Mouse (Mus musculus) gastrocnemius, adult 18-20 months (tissue): ENCODE results near the gene Robo2. TPM values are rescaled to one million over a fixed set of nuclear protein-coding genes. Genes with fewer than 3 reads are reported as not detected.

Experiments
- DNase-seq: peaks from one replicate; pipeline ENCODE4 v3.0.0; 2021; ENCODE audit warnings: low spot score
- total RNA-seq, 2 experiments: library from RNA; stranded (reverse); gene quantifications; 2 replicates each; pipeline ENCODE4 v1.2.3; 2021

The Robo2 gene
- total RNA-seq, 2 experiments from 2014 or later, result 0.21 to 0.85 TPM

DNA sequence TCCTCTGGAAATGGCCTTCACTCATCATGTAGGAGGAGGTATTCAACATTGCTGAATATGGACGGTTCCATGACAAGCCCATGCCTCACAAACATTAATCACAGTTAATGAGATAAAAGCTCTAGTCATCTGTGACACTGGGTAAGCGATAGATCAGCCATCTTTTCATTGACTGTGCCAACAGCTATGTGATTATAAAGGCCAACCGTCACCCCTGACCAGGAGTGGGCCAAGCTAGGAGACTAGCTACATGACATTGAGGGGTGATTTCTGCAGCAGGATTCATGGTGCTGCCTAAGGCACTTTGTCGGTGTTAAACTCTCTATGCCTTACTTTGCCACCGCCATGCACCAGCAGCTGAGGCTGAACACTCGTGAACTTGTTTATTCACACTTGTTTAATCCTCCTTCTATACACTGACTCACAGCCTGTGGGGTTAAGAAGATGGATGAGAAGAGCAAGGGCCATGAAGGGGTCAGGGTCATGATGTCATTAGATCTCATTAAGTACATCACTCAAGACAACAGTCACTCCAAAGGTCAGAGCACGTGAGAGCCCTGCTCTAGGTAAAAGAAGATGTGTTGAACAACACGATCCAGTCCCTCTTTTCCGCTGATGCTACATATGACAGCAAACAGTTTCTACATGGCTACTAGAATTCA lies 72.5 kb downstream of the Robo2 start:
- no peak for DNase-seq

DNA sequence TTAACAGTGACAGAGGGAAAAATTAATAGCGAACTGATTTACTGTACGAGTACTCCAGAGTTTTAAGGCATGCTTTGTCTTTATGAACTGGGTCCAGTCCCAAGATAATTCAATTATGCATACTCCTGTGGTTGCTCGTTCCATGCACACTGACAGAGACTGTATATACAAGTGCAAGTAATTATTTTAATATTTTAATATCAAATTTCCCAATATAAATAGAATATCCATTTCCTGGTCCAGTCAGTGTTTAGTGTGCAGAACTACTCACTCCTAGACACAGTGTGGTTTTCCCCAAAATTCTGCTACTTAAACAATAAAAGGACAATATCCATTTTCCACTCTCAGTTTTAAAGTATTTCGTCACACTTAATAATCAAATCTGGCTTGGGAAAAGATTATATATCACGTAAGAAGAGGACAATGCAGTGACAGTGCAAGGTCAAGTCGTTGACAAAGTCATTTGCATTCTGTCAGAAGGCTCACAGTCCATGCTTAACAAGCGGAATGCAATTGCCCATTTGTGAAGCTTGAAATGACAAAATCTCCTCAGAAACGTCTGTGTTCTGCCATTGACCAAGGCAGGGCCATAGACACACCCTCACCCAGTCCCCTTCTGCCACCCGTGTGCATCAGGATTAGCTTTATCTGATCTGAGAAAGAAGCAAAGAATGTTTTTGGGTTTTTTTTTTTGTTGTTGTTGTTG lies 89.8 kb downstream of the Robo2 start:
- DNase-seq, result no peak

DNA sequence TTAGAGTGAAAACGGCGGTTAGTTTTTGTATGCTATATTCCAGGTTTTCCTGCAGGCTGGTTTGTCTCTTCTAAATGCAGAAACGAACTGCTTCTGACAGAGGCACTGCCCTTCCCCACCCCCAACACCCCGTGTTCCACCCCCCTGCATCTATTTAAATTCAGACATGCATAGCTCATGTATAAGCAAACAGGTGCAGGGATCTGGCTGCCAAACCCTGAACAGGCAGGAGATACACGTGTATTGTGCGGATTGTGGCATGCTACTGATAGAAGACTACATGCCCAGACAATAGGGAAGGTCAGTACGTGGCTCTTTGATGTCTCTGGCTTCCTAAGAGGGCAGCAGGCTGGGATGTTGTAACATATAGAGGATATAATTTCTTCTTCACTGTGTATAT lies 95.5 kb downstream of the Robo2 start:
- no peak for DNase-seq

DNA sequence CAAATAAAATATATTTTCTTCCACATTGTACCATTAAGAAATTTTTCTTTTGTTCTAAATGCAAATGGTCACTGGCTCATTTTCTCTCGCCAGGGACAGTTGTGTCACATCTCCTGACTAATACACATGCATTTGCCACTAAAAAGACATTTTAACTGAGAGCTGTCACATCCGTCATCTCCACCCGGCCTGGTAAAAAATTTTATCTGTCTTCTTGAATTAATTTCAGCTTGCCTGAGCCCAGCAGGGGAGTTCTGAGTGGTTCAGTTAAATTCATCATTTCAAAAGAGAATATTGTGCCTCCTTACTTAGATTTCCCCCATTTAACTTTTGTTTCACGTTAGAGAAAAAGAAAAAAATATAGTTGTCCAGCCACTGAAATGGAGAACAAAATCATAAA lies 98.4 kb downstream of the Robo2 start:
- no peak for DNase-seq

DNA sequence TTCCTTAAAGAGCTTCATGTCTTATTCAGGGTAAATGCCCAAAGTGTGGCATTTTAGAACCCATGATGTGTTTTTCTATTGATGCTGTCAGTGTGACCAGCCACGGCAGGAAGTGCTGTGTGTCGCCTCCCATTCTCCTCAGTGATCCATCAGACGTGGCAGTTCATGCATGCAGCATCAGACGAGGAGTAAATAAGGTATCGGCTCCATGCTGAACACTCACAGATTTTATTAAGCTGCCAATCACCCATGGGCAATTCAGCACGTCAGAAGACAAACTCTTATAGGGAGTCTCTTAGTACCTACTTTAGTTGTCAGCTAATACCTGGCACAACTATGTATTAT lies 104.1 kb downstream of the Robo2 start:
- no peak for DNase-seq

DNA sequence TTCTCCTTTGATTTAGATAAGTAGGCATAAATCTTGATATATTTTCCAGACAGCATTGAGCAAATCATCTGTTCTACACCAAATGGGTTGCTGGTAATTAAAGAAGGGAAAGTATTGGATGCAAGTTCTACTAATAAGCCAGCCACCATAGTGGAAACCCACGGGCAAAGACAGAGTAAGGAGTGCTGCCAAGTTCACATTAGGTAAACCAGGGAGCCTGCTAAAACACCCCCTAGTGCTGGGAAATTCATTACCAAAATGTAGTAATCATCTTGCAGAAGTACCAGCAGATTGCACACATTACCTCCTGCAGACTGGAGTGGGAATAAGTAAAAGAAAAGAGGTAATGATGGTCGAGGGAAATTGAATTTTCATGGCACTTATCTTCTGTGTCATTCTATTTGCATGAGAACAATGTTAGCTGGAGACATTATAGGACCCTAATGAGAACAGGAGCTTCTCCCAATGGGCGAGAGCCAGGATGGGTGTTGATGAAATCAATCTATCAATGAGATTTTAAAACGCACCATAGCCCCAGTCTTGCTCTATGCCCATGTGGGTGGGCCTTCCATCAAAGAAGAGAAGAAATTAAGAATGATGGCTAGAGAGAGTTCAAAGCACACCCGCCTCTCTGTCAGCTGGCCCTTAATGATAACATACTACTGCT lies 104.6 kb downstream of the Robo2 start:
- no peak for DNase-seq

DNA sequence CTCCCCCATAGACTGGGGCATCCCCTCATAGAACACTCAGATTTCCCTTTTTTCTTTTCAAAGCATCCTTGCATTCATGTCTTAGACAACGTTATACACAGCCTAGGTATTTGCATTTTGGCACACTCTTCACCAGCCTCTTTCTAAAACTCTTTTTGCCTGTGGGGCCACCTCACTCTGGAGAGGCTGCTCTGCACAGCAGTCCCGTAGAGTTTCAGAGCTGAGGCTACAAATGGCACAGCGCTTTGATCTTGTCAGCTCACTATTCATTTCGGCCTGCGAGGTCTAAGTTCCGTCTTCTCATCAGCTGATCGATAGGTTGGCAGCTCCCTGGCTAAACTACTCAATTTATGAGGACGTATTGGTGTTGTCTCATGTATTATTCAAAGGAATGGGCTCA lies 123.7 kb downstream of the Robo2 start:
- no peak for DNase-seq

DNA sequence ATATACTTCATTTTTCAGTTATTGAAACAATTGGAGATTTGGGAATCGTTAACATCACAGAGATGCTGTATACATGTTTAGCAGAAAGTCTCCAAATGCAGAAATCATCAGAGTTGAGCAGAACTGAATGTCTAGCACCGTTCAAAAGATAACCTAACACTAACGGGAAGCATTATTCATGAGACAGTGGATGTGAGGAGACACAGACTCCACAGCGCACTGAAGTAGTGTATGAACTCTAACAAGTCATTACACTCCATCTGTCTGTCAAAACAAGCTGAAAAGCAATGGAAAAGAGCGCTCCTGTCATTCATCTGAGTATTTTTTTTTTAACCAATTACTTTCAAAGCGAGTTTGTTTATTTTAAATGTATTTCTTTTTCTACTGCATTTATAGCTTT lies 129.1 kb downstream of the Robo2 start:
- no peak for DNase-seq

DNA sequence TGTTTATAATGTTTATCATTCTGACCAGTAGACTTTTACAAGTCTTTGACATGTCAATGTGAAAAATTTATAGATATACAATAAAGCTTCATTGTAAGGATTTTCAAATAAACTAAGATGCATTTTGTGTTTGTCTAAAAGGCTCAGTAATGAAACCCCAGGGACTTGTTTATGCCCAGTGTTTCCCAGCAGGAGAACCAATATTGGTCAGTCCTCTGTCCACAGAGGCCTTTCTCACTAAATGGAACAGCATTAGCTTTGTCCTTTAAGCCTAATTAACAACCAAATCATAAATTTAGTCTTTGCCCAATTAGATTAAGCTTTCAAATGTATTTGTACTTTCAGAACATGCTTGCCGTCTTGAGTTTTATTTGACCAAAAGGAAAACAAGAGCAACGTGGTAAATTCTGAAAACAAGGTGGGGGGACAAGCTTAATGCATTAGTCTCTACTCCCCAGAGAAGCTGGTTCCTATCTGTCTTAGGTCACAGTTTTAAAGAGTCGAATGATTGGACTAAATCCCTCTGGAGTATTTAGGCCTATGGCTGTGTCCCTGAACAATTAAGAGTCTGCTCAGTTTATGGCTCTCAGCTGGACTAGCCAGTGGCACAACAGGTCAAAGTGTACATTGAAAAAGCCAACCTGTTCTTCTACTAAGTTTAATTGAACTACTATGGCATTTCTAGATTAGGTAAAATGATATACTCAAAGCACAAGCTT lies 134.6 kb downstream of the Robo2 start:
- DNase-seq, result no peak

DNA sequence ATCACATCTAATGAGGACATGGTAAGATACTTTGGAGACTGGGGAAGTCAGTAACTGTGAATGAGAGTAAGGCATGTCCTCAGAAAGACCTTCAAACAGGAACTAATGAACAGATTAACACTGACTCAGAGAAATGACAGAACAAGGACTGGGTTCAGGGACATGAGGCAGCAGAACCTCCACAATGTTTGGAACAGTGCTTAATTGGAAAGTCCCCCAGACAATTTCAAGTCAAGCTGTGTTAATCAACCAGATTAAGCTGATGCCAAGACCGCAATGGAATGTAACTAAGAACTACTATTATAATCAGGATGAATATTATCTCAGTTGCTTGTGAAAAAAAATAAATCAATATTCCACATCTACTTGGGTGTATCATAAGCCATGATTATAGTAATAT lies 137.0 kb downstream of the Robo2 start:
- DNase-seq, result no peak

DNA sequence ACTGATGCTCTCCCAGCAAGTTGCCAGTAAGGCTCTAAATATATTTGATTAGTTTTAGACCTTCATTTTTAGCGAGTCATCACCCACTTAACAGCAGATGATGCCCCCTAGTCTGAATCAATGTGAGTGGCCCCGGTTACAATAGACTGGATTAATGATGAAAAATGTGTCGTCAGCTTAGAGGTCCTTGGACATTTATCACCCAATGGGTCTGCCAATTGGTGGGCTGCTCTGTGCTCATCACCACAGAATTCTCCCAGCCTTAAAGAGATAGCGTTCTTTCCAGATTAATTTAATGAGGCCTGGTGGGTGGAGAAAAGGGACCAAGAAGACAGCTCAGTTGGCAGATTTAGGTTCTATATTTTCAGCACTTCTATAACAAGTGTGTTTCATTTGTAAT lies 138.6 kb downstream of the Robo2 start:
- DNase-seq, result no peak

DNA sequence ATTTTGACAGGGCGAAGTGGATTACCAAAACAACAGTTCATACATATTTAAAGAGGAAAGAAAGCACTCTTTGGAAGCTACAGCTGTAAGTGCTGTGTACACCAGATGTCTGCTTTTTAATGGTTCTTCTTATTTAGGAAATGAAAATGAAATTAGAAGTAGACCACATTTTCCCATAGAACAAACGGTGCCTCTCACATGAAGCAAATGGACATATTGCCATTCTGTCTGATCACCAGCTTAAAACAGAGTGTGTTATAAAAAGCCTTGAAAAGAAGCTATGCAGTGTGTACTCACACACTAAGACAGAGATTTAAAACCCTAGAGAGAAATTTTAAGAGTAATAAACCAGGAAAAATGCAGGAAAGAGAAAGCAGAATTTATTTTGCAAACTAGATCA lies 153.4 kb downstream of the Robo2 start:
- DNase-seq, result no peak

DNA sequence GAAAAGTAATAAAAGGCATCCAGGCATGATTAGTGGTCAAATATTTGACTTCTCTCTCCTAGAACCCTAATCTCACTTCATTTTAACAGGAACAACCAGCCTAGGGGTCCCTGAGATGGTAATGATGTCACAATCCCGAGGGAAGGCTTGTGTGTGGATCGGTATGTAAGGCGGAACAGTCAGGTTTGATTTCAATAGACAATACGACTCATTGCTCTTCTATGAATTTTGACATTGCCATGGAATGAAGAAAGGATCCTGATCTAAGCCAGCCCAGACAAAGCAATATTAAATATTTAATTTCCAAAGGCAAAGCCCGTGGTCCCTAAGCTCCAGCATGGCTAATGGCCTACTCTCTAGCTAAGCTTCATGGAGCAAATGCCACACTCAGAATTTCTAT lies 167.2 kb downstream of the Robo2 start:
- DNase-seq, result no peak

DNA sequence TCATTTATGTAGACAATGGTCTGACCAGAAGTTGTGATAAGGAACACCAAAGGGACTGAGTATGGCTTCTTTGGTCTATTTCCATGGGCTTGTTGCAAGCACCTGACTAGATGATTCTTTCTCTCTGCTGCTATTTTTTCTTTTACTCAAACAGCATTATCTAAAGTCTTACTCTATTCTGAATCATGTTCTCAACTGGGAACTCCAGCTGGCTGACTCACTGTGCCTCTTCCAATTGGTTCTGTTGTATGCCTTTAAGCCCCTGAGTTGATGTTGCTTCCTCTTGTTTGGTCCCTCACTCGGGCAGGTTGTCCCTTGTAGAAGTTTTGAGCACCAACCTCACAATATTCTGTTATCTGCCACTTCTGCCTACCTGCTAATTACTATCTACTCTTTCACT lies 170.1 kb downstream of the Robo2 start:
- DNase-seq, result no peak

DNA sequence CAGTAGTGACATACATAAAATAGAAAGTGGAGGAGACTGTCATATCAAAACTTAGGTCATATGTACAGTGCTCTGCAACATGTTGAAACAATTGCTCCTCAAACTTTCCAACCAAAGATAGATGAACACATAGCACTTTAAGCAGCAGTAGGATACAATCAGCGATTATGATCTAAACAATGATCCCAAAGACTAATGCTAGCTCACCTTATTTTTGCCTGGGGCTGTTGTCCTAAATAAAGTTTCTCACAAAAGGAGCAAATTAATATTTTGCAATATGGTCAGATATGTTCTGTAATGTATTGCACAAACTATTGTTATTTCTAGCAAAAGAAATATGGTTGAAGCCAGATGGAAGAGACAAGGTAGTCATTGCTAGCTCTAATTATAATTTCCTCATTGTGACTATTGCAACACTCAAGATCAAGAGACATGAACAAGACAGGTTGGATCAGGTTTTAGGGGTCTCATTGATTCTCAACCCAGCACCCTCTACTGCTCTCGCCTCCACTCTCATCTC lies 174.2 kb downstream of the Robo2 start:
- no peak for DNase-seq

DNA sequence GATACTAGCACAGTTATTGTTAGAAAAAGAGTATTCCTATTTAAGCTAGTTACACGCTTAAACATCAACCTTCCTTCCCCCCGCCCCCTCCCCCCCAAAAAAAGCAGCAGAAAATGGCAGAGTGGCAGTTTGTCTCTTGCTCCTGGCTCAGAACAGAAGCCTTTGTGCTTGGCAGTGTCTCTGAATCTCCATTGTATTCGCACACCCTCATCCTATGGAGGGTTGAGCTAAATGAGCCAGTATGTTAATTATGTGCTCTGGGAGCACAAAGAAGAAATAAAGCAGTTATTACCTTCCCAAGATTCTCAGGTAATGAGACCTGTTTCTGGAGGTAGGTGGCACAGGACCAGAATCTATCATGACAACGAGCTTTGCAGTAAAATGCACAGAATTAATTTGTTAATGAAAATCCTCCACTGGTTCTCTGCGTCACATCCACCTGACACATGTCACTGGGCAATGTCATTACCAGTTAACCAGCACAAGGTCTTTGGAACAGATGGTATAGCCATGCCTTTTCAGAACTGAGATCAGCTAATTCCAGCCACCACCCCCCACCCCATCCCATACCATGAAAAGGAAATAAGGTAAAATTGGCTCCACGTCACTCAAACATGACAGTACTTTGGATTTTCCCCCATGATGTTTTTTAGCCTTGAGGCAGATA lies 177.1 kb downstream of the Robo2 start:
- DNase-seq, result no peak

DNA sequence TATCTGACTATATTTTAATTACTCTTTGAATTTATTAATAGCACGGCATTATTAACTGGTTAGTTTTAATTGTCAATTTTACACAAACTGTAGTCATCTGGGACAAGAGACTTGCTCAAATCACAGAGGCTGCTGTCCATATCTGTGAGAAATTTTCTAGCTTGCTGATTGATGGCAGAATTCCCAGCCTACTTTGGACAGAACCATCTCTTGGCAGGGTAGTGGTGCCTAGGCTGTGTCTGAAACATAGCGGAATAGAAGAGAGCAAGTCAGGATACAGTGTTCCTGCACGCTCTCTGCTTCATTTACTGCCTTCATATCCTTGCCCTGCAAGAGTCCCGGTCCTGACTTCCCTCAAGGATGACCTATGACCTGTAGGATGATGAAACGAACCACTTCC lies 178.0 kb downstream of the Robo2 start:
- no peak for DNase-seq

DNA sequence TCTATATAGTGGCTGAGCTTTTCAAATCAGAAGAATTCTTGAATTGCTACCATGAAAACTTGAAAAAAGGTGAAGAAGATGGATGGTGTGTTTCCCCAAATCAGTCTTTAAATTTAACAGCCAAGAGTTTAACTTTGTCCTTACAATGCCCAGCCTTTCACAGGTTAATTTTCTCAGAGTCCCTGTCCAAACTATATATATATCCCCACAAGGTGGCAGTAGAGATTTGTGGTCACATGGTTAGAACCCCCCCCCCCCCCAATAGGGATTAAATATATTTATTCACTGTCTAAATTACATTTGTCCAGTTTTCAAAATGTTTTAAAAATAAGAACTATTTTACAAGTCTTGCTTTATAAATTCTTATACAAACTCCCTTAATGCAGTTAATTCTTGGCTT lies 184.3 kb downstream of the Robo2 start:
- DNase-seq, result no peak

DNA sequence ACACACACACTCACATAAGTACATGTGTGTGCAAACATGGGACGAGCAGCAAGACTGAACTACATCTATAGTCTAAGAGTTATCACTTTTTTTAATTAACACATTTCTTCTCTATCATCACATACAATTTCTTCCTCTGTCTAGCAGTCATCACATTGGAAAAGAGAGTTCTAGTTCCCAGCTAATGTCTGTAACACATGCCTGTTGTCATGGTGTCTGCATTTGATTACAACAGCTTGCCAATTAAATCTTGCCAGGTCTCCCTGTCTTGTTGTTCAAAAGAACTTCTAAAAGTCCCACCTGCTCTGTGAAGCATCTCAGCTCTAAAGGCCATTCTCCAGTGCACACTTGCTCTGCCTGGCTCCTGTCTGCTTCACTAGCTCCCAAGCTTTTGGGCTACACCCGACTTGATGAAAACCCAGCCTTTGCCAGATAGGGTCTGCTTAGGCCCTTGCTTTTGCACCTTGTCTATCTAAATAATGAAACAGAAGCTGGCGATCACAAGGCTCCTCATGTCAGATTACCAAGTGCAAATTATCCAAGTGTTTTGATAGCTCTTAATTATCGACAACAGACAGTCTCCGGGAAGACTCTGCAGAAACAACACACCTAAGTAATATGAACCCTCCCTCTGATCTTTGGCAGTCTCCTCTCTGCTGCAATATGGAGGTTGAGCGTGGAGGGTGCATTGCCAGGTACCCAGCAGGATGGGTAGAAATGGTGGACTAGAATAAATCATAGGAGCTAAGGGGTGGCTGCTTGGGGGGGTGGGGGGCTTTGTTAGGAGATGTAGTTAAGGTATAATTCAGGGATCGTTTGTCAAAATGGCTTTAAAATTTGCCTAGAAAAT lies 186.0 kb downstream of the Robo2 start:
- no peak for DNase-seq

DNA sequence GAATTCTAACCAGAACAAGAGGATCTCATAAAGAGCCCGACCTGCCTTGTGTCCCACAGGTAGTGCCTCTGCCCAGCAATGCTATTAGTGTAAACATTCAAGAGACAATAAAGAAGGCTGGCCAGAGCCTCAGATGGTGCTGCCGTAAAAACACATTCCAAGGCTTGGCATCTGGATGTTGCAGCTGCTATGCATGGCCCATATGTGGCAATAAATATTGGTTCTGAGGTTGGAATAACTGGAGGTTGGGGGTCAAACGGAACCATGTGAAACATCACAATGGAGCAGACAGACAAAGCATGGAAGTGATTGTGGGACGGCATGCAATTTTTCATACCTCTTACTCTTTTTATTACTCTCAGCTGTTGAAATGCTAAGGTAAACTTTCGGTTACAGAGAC lies 189.1 kb downstream of the Robo2 start:
- DNase-seq, result no peak
